Mouse (Mus musculus): Measurements from ENCODE around the gene Paqr7.

DNA sequence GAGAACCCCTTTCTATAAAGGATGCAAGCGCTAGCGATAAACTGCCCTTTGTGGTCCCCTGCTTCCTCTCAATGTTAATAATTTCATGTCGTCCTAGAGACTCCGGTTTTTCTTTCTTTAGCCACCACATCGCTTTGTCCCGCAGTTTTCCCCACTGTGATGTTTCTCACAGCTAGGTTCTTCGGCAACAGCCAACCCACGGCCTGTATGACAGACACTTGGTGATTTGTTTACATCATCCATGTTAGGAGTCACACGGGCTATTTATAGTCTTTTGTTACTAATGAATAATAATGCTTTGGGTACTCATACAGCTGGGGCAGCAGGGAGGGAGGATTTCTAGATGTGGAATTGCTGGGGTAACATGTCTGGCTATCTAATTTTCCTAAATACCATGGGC lies 45.0 kb upstream of the Paqr7 start:
- TF ChIP-seq CTCF (IDR thresholded peaks at IDR 0.05; ENCODE audit: extremely low read depth, insufficient read depth, low read length) (no peak), POLR2A (IDR thresholded peaks at IDR 0.05; ENCODE audit: extremely low read depth, insufficient read depth, low read length) (no peak)

Data from cortical plate, adult 2 months (tissue).